Mouse (Mus musculus): ENCODE measurements around the gene Duxbl2.
"Not testable (repeated sequence)": the region's sequence is repeated elsewhere in the genome, so short reads cannot be mapped to it uniquely, and the experiment has no call there.

DNA sequence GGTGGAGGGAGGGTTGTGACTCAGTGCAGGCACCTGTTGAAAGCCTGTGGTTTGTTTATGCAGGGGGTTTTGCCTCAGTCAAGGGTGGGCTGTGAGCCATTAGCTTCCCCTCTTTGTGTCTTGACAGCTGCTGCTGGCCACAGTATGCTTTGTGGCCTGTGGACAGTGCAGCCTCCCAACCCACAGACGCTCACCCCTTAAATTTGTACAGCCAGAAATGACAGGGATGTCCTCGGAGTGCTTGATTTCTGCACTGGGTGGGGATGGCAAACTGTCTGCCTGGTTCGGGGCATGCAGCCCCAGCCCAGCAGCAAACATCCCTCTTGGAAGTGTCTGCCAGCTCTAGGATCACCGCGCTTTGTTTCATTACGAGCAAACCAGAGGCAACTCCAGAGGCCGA, at the start of gene Duxbl2:
- not testable (repeated sequence) for TF ChIP-seq CHD2 (IDR thresholded peaks at IDR 0.05; ENCODE audit: low read length); NRF1 (IDR thresholded peaks at IDR 0.05; ENCODE audit: insufficient read depth, low read depth, low read length, poor library complexity, severe bottlenecking); CTCF (IDR thresholded peaks at IDR 0.05 in 2 of 3, conservative IDR thresholded peaks at IDR 0.05 in 1 of 3; ENCODE audit: control insufficient read depth in 1 of 3, insufficient read depth in 1 of 3, low read depth in 2 of 3, low read length in 3 of 3, poor library complexity in 1 of 3, severe bottlenecking in 1 of 3); RCOR1 (IDR thresholded peaks at IDR 0.05; ENCODE audit: low read depth, low read length); TBP (IDR thresholded peaks at IDR 0.05; ENCODE audit: low read depth, low read length); MAFK (IDR thresholded peaks at IDR 0.05; ENCODE audit: borderline replicate concordance, low read depth, low read length)
